Mouse (Mus musculus) ES-E14 (cell line): ENCODE measurements around the gene Ctsh. TPM values are rescaled to one million over a fixed set of nuclear protein-coding genes. Genes with fewer than 3 reads are reported as not detected.

Experiments used
- DNase-seq: peaks from one replicate; pipeline ENCODE4 v3.0.0-alpha.2; 2013; ENCODE audit warnings: low read depth, low spot score
- H3K27ac ChIP-seq: 2 replicates; pipeline ENCODE4 v1.5.1; 2012; ENCODE audit warnings: low read depth, mild to moderate bottlenecking, low read length, moderate library complexity, mixed read lengths; ENCODE audit not compliant: poor library complexity, insufficient read depth, severe bottlenecking
- H3K36me3 ChIP-seq: 2 replicates; pipeline ENCODE4 v1.6.1; 2012; ENCODE audit warnings: mild to moderate bottlenecking, low read length, moderate library complexity, mixed read lengths; ENCODE audit not compliant: control insufficient read depth, poor library complexity, insufficient read depth, severe bottlenecking
- H3K4me1 ChIP-seq, 2 experiments: fragments of 150-350 bp in 1 of 2; sonication (generic) in 1 of 2; 2 replicates each; pipeline ENCODE4 v1.6.1; 2012; ENCODE audit warnings: low read length in 2 of 2, mild to moderate bottlenecking in 1 of 2, mixed read lengths in 1 of 2; ENCODE audit not compliant: control insufficient read depth in 2 of 2, insufficient read depth in 2 of 2, poor library complexity in 1 of 2
- H3K4me3 ChIP-seq, 2 experiments: fragments of 150-350 bp in 1 of 2; sonication (generic) in 1 of 2; 2 replicates each; pipeline ENCODE4 v1.5.1; 2012; ENCODE audit warnings: low read length in 2 of 2, low read depth in 1 of 2, mild to moderate bottlenecking in 1 of 2, mixed read lengths in 1 of 2; ENCODE audit not compliant: insufficient read depth in 1 of 2, poor library complexity in 1 of 2, severe bottlenecking in 1 of 2
- H3K9ac ChIP-seq: 2 replicates; pipeline ENCODE4 v1.6.1; 2012; ENCODE audit warnings: low read depth, mild to moderate bottlenecking, low read length, mixed read lengths; ENCODE audit not compliant: poor library complexity, insufficient read depth, severe bottlenecking
- H3K9me3 ChIP-seq: fragments of 150-350 bp; sonication (generic); 2 replicates; pipeline ENCODE4 v1.6.1; 2012; ENCODE audit warnings: low read depth, mild to moderate bottlenecking, low read length; ENCODE audit not compliant: control insufficient read depth, insufficient read depth
- CHD2 ChIP-seq: IDR thresholded peaks from 2 replicates; pipeline ENCODE4 v1.6.1; 2014; ENCODE audit warnings: mild to moderate bottlenecking, low read depth, low read length, inconsistent platforms
- HCFC1 ChIP-seq: IDR thresholded peaks from 2 replicates; pipeline ENCODE4 v1.6.1; 2012; ENCODE audit warnings: low read length, inconsistent platforms, borderline replicate concordance; ENCODE audit not compliant: insufficient read depth
- MAFK ChIP-seq: IDR thresholded peaks from 2 replicates; pipeline ENCODE4 v1.6.1; 2014; ENCODE audit warnings: mild to moderate bottlenecking, low read depth, low read length, inconsistent platforms; ENCODE audit not compliant: insufficient read depth
- ZC3H11A ChIP-seq: IDR thresholded peaks from 2 replicates; pipeline ENCODE4 v1.6.1; 2012; ENCODE audit warnings: low read depth, mild to moderate bottlenecking, inconsistent platforms, low read length, borderline replicate concordance
- ZNF384 ChIP-seq: IDR thresholded peaks from 2 replicates; pipeline ENCODE4 v1.6.1; 2012; ENCODE audit warnings: low read depth, low read length, inconsistent platforms
- in situ Hi-C, 2 experiments: fragments of 600-800 bp; cut with MboI; formaldehyde crosslinking; loops; one replicate each; pipeline ENCODE4 v1.15.1; 2025; ENCODE audit warnings: low sequenced_read_pairs in 2 of 2, inconsistent platforms in 1 of 2; ENCODE audit not compliant: unreplicated experiment in 2 of 2
- total RNA-seq: library from RNA; depleted of rRNA; stranded (reverse); fragments of 300-350 nt; gene quantifications from 2 replicates; pipeline ENCODE4 v1.2.3, GENCODE M21; 2012

Gene Ctsh
- total RNA-seq, 1 experiment, result 5.4 TPM

GRCm38 (mm10) chr9:90082992-90083391, 29.0 kb downstream of the Ctsh start:
- DNase-seq, result no peak
- in situ Hi-C loops, result loop anchor here in 1 of 2 experiments (25.0 kb wide), 1 partner anchor 1621 kb away; the partner anchor contains the start of gene Gm20537
- Histone ChIP-seq H3K4me3 (no peak overlapping the region), H3K27ac (no peak overlapping the region), H3K9me3 (no peaks in the 10 kb centered on the region), H3K9ac (no peak overlapping the region), H3K36me3 (no peaks in the 10 kb centered on the region), H3K4me1 (no peaks in the 10 kb centered on the region)
- TF ChIP-seq MAFK, result no peak
- no peak for TF ChIP-seq CHD2
- no peak for TF ChIP-seq ZNF384
- TF ChIP-seq HCFC1, result no peak
- no peak for TF ChIP-seq ZC3H11A

GRCm38 (mm10) chr9:90084152-90084551, 30.2 kb downstream of the Ctsh start:
- no peak for DNase-seq
- H3K4me1 ChIP-seq, result no peaks in the 10 kb centered on the region

GRCm38 (mm10) chr9:90084766-90085468, 31.0 kb downstream of the Ctsh start:
- no peak overlapping the region for H3K9ac ChIP-seq
- no peaks in the 10 kb centered on the region for H3K9me3 ChIP-seq
- peaks cover 2% of the 10 kb centered on the region; the same call in 1 of the 2 replicates for H3K36me3 ChIP-seq
- TF ChIP-seq ZC3H11A (no peak), MAFK (no peak), HCFC1 (no peak), ZNF384 (no peak), CHD2 (no peak)
- H3K4me3 ChIP-seq, result no peak overlapping the region
- H3K4me1 ChIP-seq, result no peaks in the 10 kb centered on the region
- DNase-seq, result no peak
- H3K27ac ChIP-seq, result no peak overlapping the region
- in situ Hi-C loops, result loop anchor here in 1 of 2 experiments (25.0 kb wide), 1 partner anchor 1623 kb away; the partner anchor contains the start of gene Gm20537

More at GRCm38 (mm10) chr9:90084152-90084551, 30.2 kb downstream of the Ctsh start:
- no peak overlapping the region for H3K9ac ChIP-seq
- no peaks in the 10 kb centered on the region for H3K9me3 ChIP-seq
- in situ Hi-C loops, result loop anchor here in 1 of 2 experiments (25.0 kb wide), 1 partner anchor 1622 kb away; the partner anchor contains the start of gene Gm20537
- H3K36me3 ChIP-seq, result no peaks in the 10 kb centered on the region; the same call in 1 of the 2 replicates
- H3K27ac ChIP-seq, result no peak overlapping the region
- no peak overlapping the region for H3K4me3 ChIP-seq
- no peak for TF ChIP-seq CHD2
- TF ChIP-seq ZNF384, result no peak
- no peak for TF ChIP-seq ZC3H11A
- TF ChIP-seq MAFK, result no peak
- TF ChIP-seq HCFC1, result no peak

GRCm38 (mm10) chr9:90087906-90088485, 34.0 kb downstream of the Ctsh start:
- peaks cover 12% of the 10 kb centered on the region for H3K36me3 ChIP-seq
- in situ Hi-C loops, result loop anchor here in 1 of 2 experiments (25.0 kb wide), 1 partner anchor 1626 kb away; the partner anchor contains the start of gene Gm20537
- no peak for DNase-seq
- H3K27ac ChIP-seq, result no peak overlapping the region
- H3K9me3 ChIP-seq, result no peaks in the 10 kb centered on the region
- no peak overlapping the region for H3K4me3 ChIP-seq
- no peaks in the 10 kb centered on the region for H3K4me1 ChIP-seq
- no peak overlapping the region for H3K9ac ChIP-seq
- TF ChIP-seq MAFK (no peak), ZNF384 (no peak), CHD2 (no peak), HCFC1 (no peak), ZC3H11A (no peak)
